Mouse (Mus musculus): ENCODE results near the gene March10.

GRCm38 (mm10) chr11:105445741-105446140, 10.8 kb downstream of the March10 start:
- TF ChIP-seq POLR2A (IDR thresholded peaks at IDR 0.05; ENCODE audit: control insufficient read depth, low read depth, low read length): no peak
- no peak for TF ChIP-seq CTCF (IDR thresholded peaks at IDR 0.05; ENCODE audit: control insufficient read depth, insufficient read depth, insufficient replicate concordance, low read depth, low read length)

Measured in testis, adult 2 months (tissue).